Mouse (Mus musculus): Measurements from ENCODE around the gene 1810009J06Rik. TPM values are rescaled to one million over a fixed set of nuclear protein-coding genes. Genes with fewer than 3 reads are reported as not detected.
"Not testable (repeated sequence)": the region's sequence is repeated elsewhere in the genome, so short reads cannot be mapped to it uniquely, and the experiment has no call there.

The 1810009J06Rik gene
- polyA plus RNA-seq (2014; fragmentation: Nextera tagmentation; extraction: Ambion mirVana): not detected in 2 replicates

GRCm38 (mm10) chr6:40964454-40964853 is at the start of gene 1810009J06Rik:
1810009J06Rik (plus strand) TSS chr6:40964754.
- not testable (repeated sequence) for H3K4me3 ChIP-seq (ENCODE audit: low read depth, low read length); H3K27me3 ChIP-seq (replicated peaks; ENCODE audit: control insufficient read depth, insufficient read depth, low read length); H3K27ac ChIP-seq (replicated peaks; ENCODE audit: low read depth, low read length); H3K4me2 ChIP-seq (ENCODE audit: low read depth, low read length); DNase-seq (ENCODE audit: low spot score); H3K9me3 ChIP-seq (ENCODE audit: control insufficient read depth, low read length); ATAC-seq (ENCODE audit: low read depth); H3K4me1 ChIP-seq (ENCODE audit: control insufficient read depth, insufficient read depth, low read length); H3K9ac ChIP-seq (ENCODE audit: low read depth, low read length); H3K36me3 ChIP-seq (ENCODE audit: control insufficient read depth, insufficient read depth, low read length)
- WGBS: 87% methylated on average over 2 of the region's 2 CpGs

- ATAC-seq (ENCODE audit: low read depth) (no peak), DNase-seq (ENCODE audit: low spot score) (no peak)
- Histone ChIP-seq H3K9ac (ENCODE audit: low read depth, low read length) (no peak overlapping the region), H3K27me3 (replicated peaks; ENCODE audit: control insufficient read depth, insufficient read depth, low read length) (no peaks in the 10 kb centered on the region), H3K27ac (replicated peaks; ENCODE audit: low read depth, low read length) (no peak overlapping the region), H3K4me1 (ENCODE audit: control insufficient read depth, insufficient read depth, low read length) (no peaks in the 10 kb centered on the region), H3K4me2 (ENCODE audit: low read depth, low read length) (no peak overlapping the region), H3K4me3 (ENCODE audit: low read depth, low read length) (no peak overlapping the region), H3K36me3 (ENCODE audit: control insufficient read depth, insufficient read depth, low read length) (no peaks in the 10 kb centered on the region), H3K9me3 (ENCODE audit: control insufficient read depth, low read length) (no peaks in the 10 kb centered on the region)
- 74% methylated on average over 4 of the region's 4 CpGs for WGBS
Observed at GRCm38 (mm10) chr6:40919954-40920353, 44.6 kb upstream of the 1810009J06Rik start.

GRCm38 (mm10) chr6:40940457-40940856 is 24.1 kb upstream of the 1810009J06Rik start, which contains the start of gene 1700074P13Rik:
1700074P13Rik (minus strand) TSS chr6:40940557.
- H3K36me3 ChIP-seq (ENCODE audit: control insufficient read depth, insufficient read depth, low read length): no peaks in the 10 kb centered on the region
- H3K9me3 ChIP-seq (ENCODE audit: control insufficient read depth, low read length): no peaks in the 10 kb centered on the region
- no peaks in the 10 kb centered on the region for H3K4me1 ChIP-seq (ENCODE audit: control insufficient read depth, insufficient read depth, low read length)
- no peaks in the 10 kb centered on the region for H3K27me3 ChIP-seq (replicated peaks; ENCODE audit: control insufficient read depth, insufficient read depth, low read length)
- H3K9ac ChIP-seq (ENCODE audit: low read depth, low read length): no peak within 1 kb of the TSS
- no peak within 1 kb of the TSS for H3K4me2 ChIP-seq (ENCODE audit: low read depth, low read length)
- H3K4me3 ChIP-seq (ENCODE audit: low read depth, low read length): no peak within 1 kb of the TSS
- H3K27ac ChIP-seq (replicated peaks; ENCODE audit: low read depth, low read length): no peak within 1 kb of the TSS
- ATAC-seq (ENCODE audit: low read depth) (no peak), DNase-seq (ENCODE audit: low spot score) (no peak)
- 93% methylated on average over 10 of the region's 10 CpGs for WGBS

- Histone ChIP-seq H3K4me3 (ENCODE audit: low read depth, low read length) (no peak within 1 kb of the TSS), H3K36me3 (ENCODE audit: control insufficient read depth, insufficient read depth, low read length) (no peaks in the 10 kb centered on the region), H3K9me3 (ENCODE audit: control insufficient read depth, low read length) (no peaks in the 10 kb centered on the region), H3K27ac (replicated peaks; ENCODE audit: low read depth, low read length) (no peak within 1 kb of the TSS), H3K27me3 (replicated peaks; ENCODE audit: control insufficient read depth, insufficient read depth, low read length) (no peaks in the 10 kb centered on the region), H3K9ac (ENCODE audit: low read depth, low read length) (no peak within 1 kb of the TSS), H3K4me2 (ENCODE audit: low read depth, low read length) (no peak within 1 kb of the TSS), H3K4me1 (ENCODE audit: control insufficient read depth, insufficient read depth, low read length) (no peaks in the 10 kb centered on the region)
- no peak for ATAC-seq (ENCODE audit: low read depth)
- no peak for DNase-seq (ENCODE audit: low spot score)
Observed at GRCm38 (mm10) chr6:40951770-40952169, 12.8 kb upstream of the 1810009J06Rik start, which contains the start of gene Gm4744. Gm4744 (minus strand) TSS chr6:40951870.

GRCm38 (mm10) chr6:40953716-40954115 is 10.8 kb upstream of the 1810009J06Rik start:
- Histone ChIP-seq H3K4me1 (ENCODE audit: control insufficient read depth, insufficient read depth, low read length) (no peaks in the 10 kb centered on the region), H3K4me3 (ENCODE audit: low read depth, low read length) (no peak overlapping the region), H3K36me3 (ENCODE audit: control insufficient read depth, insufficient read depth, low read length) (no peaks in the 10 kb centered on the region), H3K9me3 (ENCODE audit: control insufficient read depth, low read length) (peaks cover 3% of the 10 kb centered on the region; the same call in 1 of the 2 replicates), H3K27me3 (replicated peaks; ENCODE audit: control insufficient read depth, insufficient read depth, low read length) (no peaks in the 10 kb centered on the region), H3K27ac (replicated peaks; ENCODE audit: low read depth, low read length) (no peak overlapping the region), H3K4me2 (ENCODE audit: low read depth, low read length) (no peak overlapping the region), H3K9ac (ENCODE audit: low read depth, low read length) (no peak overlapping the region)
- 61% methylated on average over 2 of the region's 2 CpGs for WGBS
- DNase-seq (ENCODE audit: low spot score) (no peak), ATAC-seq (ENCODE audit: low read depth) (no peak)

- not testable (repeated sequence) for H3K4me3 ChIP-seq (ENCODE audit: low read depth, low read length); H3K27ac ChIP-seq (replicated peaks; ENCODE audit: low read depth, low read length); DNase-seq (ENCODE audit: low spot score); H3K9ac ChIP-seq (ENCODE audit: low read depth, low read length); H3K36me3 ChIP-seq (ENCODE audit: control insufficient read depth, insufficient read depth, low read length); H3K27me3 ChIP-seq (replicated peaks; ENCODE audit: control insufficient read depth, insufficient read depth, low read length); H3K4me1 ChIP-seq (ENCODE audit: control insufficient read depth, insufficient read depth, low read length); H3K4me2 ChIP-seq (ENCODE audit: low read depth, low read length); ATAC-seq (ENCODE audit: low read depth); H3K9me3 ChIP-seq (ENCODE audit: control insufficient read depth, low read length)
Observed at GRCm38 (mm10) chr6:40999379-40999778, 34.8 kb downstream of the 1810009J06Rik start, which contains the start of gene Gm2663. Gm2663 (minus strand) TSS chr6:40999479.

- Histone ChIP-seq H3K4me3 (ENCODE audit: low read depth, low read length) (no peak overlapping the region), H3K9me3 (ENCODE audit: control insufficient read depth, low read length) (no peaks in the 10 kb centered on the region), H3K27ac (replicated peaks; ENCODE audit: low read depth, low read length) (no peak overlapping the region), H3K4me2 (ENCODE audit: low read depth, low read length) (no peak overlapping the region), H3K36me3 (ENCODE audit: control insufficient read depth, insufficient read depth, low read length) (no peaks in the 10 kb centered on the region), H3K4me1 (ENCODE audit: control insufficient read depth, insufficient read depth, low read length) (no peaks in the 10 kb centered on the region), H3K9ac (ENCODE audit: low read depth, low read length) (no peak overlapping the region), H3K27me3 (replicated peaks; ENCODE audit: control insufficient read depth, insufficient read depth, low read length) (no peaks in the 10 kb centered on the region)
- ATAC-seq (ENCODE audit: low read depth) (no peak), DNase-seq (ENCODE audit: low spot score) (peak; percentile 1)
- WGBS: 74% methylated on average over 4 of the region's 4 CpGs
Observed at GRCm38 (mm10) chr6:41015065-41015464, 50.5 kb downstream of the 1810009J06Rik start.

Other genes with a start within 250 kb of the 1810009J06Rik start
- not detected in 2 replicates for gene Moxd2, start 77.3 kb upstream of the 1810009J06Rik start, polyA plus RNA-seq (2014; fragmentation: Nextera tagmentation; extraction: Ambion mirVana)
- gene Prss58, start 64.4 kb upstream of the 1810009J06Rik start, polyA plus RNA-seq (2014; fragmentation: Nextera tagmentation; extraction: Ambion mirVana): not detected in 2 replicates
- gene 1700074P13Rik, start 24.2 kb upstream of the 1810009J06Rik start, polyA plus RNA-seq (2014; fragmentation: Nextera tagmentation; extraction: Ambion mirVana): not detected in 2 replicates
- not detected in 2 replicates for gene Gm4744, start 12.9 kb upstream of the 1810009J06Rik start, polyA plus RNA-seq (2014; fragmentation: Nextera tagmentation; extraction: Ambion mirVana)
- gene Gm2663, start 34.7 kb downstream of the 1810009J06Rik start, polyA plus RNA-seq (2014; fragmentation: Nextera tagmentation; extraction: Ambion mirVana): not detected in 2 replicates
- not detected in 2 replicates for gene 2210010C04Rik, start 70.8 kb downstream of the 1810009J06Rik start, polyA plus RNA-seq (2014; fragmentation: Nextera tagmentation; extraction: Ambion mirVana)